1 mouse cellular context compared by ENCODE assay signal in genomic region chr2:25115442-25115841, GRCm38 (mm10).
A peak's percentile ranks its signal among the peaks of the same experiment; 100 is the strongest.
TF ChIP-seq lines count a peak whose summit lies in the region.

No protein-coding gene starts in this region.

TF ChIP-seq in MEL, 35 proteins besides CTCF, POLR2A, EP300 and RAD21 (continued from another document):
- TF ChIP-seq SMC3 (IDR thresholded peaks at IDR 0.05; ENCODE audit: low read depth, low read length): no peak
- no peak for TF ChIP-seq E2F4 (IDR thresholded peaks at IDR 0.05; ENCODE audit: borderline replicate concordance, low read depth, low read length)
- TF ChIP-seq ZC3H11A (IDR thresholded peaks at IDR 0.05; ENCODE audit: low read depth, low read length): no peak
- peak; percentile 35 for TF ChIP-seq SIN3A (IDR thresholded peaks at IDR 0.05; ENCODE audit: low read length)
- TF ChIP-seq ETS1 (IDR thresholded peaks at IDR 0.05; ENCODE audit: low read depth, low read length): peak; percentile 82
- TF ChIP-seq MAZ (IDR thresholded peaks at IDR 0.05; ENCODE audit: low read depth, low read length): no peak
- TF ChIP-seq ZKSCAN1 (IDR thresholded peaks at IDR 0.05; ENCODE audit: low read depth, low read length): no peak
- TF ChIP-seq MYC (IDR thresholded peaks at IDR 0.05; ENCODE audit: low read depth, low read length): no peak
- no peak for TF ChIP-seq MYB (IDR thresholded peaks at IDR 0.05; ENCODE audit: low read depth, low read length)
- TF ChIP-seq ELF1 (IDR thresholded peaks at IDR 0.05; ENCODE audit: low read depth, low read length): no peak
- TF ChIP-seq POLR2AphosphoS2 (IDR thresholded peaks at IDR 0.05; ENCODE audit: low read length): no peak
- TF ChIP-seq GATA1 (IDR thresholded peaks at IDR 0.05; ENCODE audit: low read depth, low read length): peak; percentile 80
- TF ChIP-seq CHD2 (IDR thresholded peaks at IDR 0.05; ENCODE audit: low read length): peak; percentile 20; the same call in 1 of the 2 replicates
- TF ChIP-seq TCF12 (IDR thresholded peaks at IDR 0.05; ENCODE audit: low read depth, low read length): peak; percentile 90
